Mouse (Mus musculus) neural tube, embryonic 14.5 days (tissue): ENCODE measurements around the gene Samd14. TPM values are rescaled to one million over a fixed set of nuclear protein-coding genes. Genes with fewer than 3 reads are reported as not detected.
A peak's percentile ranks its signal among the peaks of the same experiment; 100 is the strongest.
"Not testable (repeated sequence)": the region's sequence is repeated elsewhere in the genome, so short reads cannot be mapped to it uniquely, and the experiment has no call there.

Experiments
- ATAC-seq: fragments of 200-750 bp; cut with Nextera tagmentation; 2 replicates; pipeline ENCODE4 v1.8.0; 2017; ENCODE audit warnings: low read depth, mild to moderate bottlenecking, moderate TSS enrichment, moderate library complexity
- H3K27ac ChIP-seq: fragments of 300-500 bp; sonication (generic); 2 replicates; pipeline ENCODE4 v1.5.1; 2014; ENCODE audit warnings: low read depth, mild to moderate bottlenecking, control low read depth, low read length, moderate library complexity, mixed read lengths
- H3K27me3 ChIP-seq: fragments of 300-500 bp; sonication (generic); 2 replicates; pipeline ENCODE4 v1.6.1; 2014; ENCODE audit warnings: low read length; ENCODE audit not compliant: control insufficient read depth, insufficient read depth
- H3K36me3 ChIP-seq: fragments of 300-500 bp; sonication (generic); 2 replicates; pipeline ENCODE4 v1.6.1; 2014; ENCODE audit warnings: low read length, mixed read lengths; ENCODE audit not compliant: control insufficient read depth, insufficient read depth
- H3K4me1 ChIP-seq: fragments of 300-500 bp; sonication (generic); 2 replicates; pipeline ENCODE4 v1.6.1; 2014; ENCODE audit warnings: low read length; ENCODE audit not compliant: control insufficient read depth, insufficient read depth
- H3K4me2 ChIP-seq: fragments of 300-500 bp; sonication (generic); 2 replicates; pipeline ENCODE4 v1.6.1; 2014; ENCODE audit warnings: mild to moderate bottlenecking, low read depth, low read length, control low read depth
- H3K4me3 ChIP-seq: fragments of 300-500 bp; sonication (generic); 2 replicates; pipeline ENCODE4 v1.5.1; 2014; ENCODE audit warnings: low read depth, low read length, control low read depth, mixed read lengths
- H3K9ac ChIP-seq: fragments of 300-500 bp; sonication (generic); replicated peaks from 2 replicates; pipeline ENCODE4 v1.6.1; 2014; ENCODE audit warnings: low read depth, mild to moderate bottlenecking, control low read depth, low read length, mixed read lengths
- H3K9me3 ChIP-seq: fragments of 300-500 bp; sonication (generic); 2 replicates; pipeline ENCODE4 v1.6.1; 2016; ENCODE audit warnings: low read length; ENCODE audit not compliant: control insufficient read depth
- WGBS: fragments of 180-500 bp; shearing (Covaris S2); extraction: QIAGEN DNeasy Blood & Tissue Kit; methylation state at CpG from one replicate; pipeline ENCODE4 v1.1.7; 2014; 5-methylcytosine and 5-hydroxymethylcytosine counted together
- polyA plus RNA-seq: library from polyadenylated mRNA; unstranded; fragments of >200 nt; fragmentation: Nextera tagmentation; extraction: Ambion mirVana; gene quantifications from 2 replicates; pipeline ENCODE4 v1.2.1, GENCODE M21; 2014

Gene Samd14
- 131 and 144 TPM in 2 replicates for polyA plus RNA-seq

GRCm38 (mm10) chr11:95009629-95010014 lies at the start of gene Samd14:
TSS of gene Samd14 (plus strand) at chr11:95009879.
- peak within 1 kb of the TSS; percentile 97 for H3K27ac ChIP-seq
- H3K9ac ChIP-seq: peak within 1 kb of the TSS; percentile 99
- WGBS: under 1% methylated on average over 31 of the region's 32 CpGs
- peaks cover 38% of the 10 kb centered on the region for H3K4me1 ChIP-seq
- peaks cover 14% of the 10 kb centered on the region; the same call in 1 of the 2 replicates for H3K36me3 ChIP-seq
- no peaks in the 10 kb centered on the region for H3K27me3 ChIP-seq
- ATAC-seq: peak; percentile 76
- H3K4me3 ChIP-seq: peak within 1 kb of the TSS; percentile 92
- H3K4me2 ChIP-seq: peak within 1 kb of the TSS; percentile 85
- no peaks in the 10 kb centered on the region for H3K9me3 ChIP-seq

DNA sequence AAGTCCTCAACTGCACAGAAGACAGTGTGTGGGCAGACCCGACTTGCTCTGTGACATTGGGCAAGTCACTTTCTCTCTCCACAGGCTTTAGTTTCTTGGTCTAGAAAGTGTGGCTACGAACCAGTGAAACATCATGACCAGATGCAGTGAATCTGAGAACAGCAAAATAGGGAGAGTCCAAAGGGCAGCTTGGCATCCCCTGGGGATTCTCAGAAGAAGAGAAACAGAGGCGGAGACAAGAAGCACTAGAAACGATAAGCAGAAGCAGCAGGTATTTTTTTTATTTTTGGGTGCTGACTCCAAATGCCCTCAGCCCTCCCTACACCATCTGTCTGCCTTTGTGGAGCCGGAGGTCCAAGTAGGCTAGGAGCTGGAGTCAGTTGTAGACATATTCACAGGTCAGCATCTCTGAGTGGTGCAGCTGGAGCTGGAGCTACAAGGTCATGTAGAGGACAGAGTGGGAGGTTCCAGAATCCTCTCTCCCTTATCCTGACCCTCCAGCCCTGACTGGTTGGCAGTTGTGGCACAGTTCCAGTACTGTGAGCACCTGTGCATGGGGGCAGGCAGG lies 47.1 kb upstream of the Samd14 start:
- Histone ChIP-seq H3K9ac (no peak overlapping the region), H3K9me3 (no peaks in the 10 kb centered on the region), H3K36me3 (no peaks in the 10 kb centered on the region), H3K4me1 (no peaks in the 10 kb centered on the region), H3K4me2 (0 out of 2 replicates have a peak overlapping the region, but pooled peaks have one; percentile 8), H3K27me3 (no peaks in the 10 kb centered on the region), H3K27ac (no peak overlapping the region), H3K4me3 (no peak overlapping the region)
- no peak for ATAC-seq
- WGBS: 81% methylated on average over 5 of the region's 5 CpGs

DNA sequence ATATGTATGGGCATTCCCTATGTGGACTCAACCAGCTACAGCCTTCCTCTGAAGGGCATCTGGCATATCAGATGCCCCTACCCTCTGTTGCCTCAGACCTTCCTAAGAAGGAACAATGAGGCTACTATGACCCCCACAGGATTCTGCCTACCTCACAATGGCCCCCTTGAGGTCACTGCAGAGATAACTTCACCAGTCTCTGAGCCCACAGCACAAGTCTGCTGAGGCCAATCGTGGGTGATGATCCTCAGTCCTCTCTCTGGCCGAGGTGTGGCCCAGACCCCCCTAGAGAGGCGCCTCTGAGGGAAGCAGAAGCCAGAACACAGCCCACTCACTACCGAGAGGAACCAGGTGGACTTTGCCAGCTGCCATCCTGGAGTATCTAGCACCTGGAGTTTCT lies 42.3 kb upstream of the Samd14 start, which contains the start of gene Hils1:
Gene Hils1 (plus strand): TSS at position 175 of the 400 bp plus-strand sequence.
- Histone ChIP-seq H3K27me3 (no peaks in the 10 kb centered on the region), H3K4me2 (no peak within 1 kb of the TSS), H3K9me3 (no peaks in the 10 kb centered on the region), H3K27ac (no peak within 1 kb of the TSS), H3K36me3 (no peaks in the 10 kb centered on the region), H3K9ac (no peak within 1 kb of the TSS), H3K4me1 (no peaks in the 10 kb centered on the region), H3K4me3 (no peak within 1 kb of the TSS)
- WGBS: 61% methylated on average over 4 of the region's 4 CpGs
- ATAC-seq: no peak

GRCm38 (mm10) chr11:94968187-94968586 lies 41.5 kb upstream of the Samd14 start:
- Histone ChIP-seq H3K27me3 (no peaks in the 10 kb centered on the region), H3K9ac (no peak overlapping the region), H3K4me2 (no peak overlapping the region), H3K36me3 (no peaks in the 10 kb centered on the region), H3K27ac (no peak overlapping the region), H3K9me3 (no peaks in the 10 kb centered on the region), H3K4me1 (no peaks in the 10 kb centered on the region), H3K4me3 (no peak overlapping the region)
- WGBS: 77% methylated on average over 7 of the region's 7 CpGs
- no peak for ATAC-seq

- H3K4me3 ChIP-seq, H3K9ac ChIP-seq, ATAC-seq, H3K27ac ChIP-seq, H3K27me3 ChIP-seq, H3K36me3 ChIP-seq, H3K4me1 ChIP-seq, H3K9me3 ChIP-seq, H3K4me2 ChIP-seq: not testable (repeated sequence)
- WGBS: 92% methylated on average over 4 of the region's 4 CpGs
These were observed 40.0 kb upstream of the Samd14 start for GRCm38 (mm10) chr11:94969709-94970108.

DNA sequence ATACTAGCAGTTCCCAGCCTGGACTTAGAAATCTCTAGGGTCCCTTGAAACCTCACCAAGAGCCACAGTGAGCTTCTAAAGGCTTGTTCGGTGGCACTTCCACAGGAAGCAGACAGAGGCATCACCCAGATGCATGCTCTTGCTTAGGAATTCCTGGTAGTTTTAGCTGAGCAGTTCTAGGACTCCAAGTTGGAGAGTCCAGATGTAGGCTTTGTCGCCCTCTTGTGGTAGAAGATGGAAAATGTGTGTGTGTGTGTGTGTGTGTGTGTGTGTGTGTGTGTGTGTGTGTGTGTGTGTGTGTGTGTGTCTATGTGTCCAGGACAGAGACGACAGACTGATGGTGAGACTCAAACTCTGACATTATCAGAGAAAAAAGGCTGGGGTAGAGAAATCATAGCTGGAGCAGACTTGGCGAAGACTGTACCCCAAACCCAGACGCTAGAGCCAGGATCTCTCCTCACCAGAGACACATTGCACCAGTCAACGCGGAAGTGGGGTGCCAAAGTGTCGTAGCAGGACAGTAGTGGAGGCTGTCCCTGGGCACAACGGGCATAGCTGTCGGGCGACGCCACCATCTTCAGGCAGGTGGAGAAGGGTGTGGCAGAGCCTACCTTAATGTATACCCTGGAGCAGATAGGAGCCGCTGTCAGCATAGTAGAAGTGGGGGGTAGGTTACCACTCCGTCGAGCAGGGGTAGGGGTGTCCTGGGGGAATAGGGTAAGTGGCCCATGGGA lies 39.3 kb upstream of the Samd14 start:
- Histone ChIP-seq H3K4me1 (no peaks in the 10 kb centered on the region), H3K27me3 (no peaks in the 10 kb centered on the region), H3K9ac (no peak overlapping the region), H3K4me2 (no peak overlapping the region), H3K4me3 (no peak overlapping the region), H3K36me3 (no peaks in the 10 kb centered on the region), H3K27ac (no peak overlapping the region), H3K9me3 (no peaks in the 10 kb centered on the region)
- ATAC-seq: peak; percentile 49; the same call in 1 of the 2 replicates
- WGBS: 62% methylated on average over 15 of the region's 15 CpGs

DNA sequence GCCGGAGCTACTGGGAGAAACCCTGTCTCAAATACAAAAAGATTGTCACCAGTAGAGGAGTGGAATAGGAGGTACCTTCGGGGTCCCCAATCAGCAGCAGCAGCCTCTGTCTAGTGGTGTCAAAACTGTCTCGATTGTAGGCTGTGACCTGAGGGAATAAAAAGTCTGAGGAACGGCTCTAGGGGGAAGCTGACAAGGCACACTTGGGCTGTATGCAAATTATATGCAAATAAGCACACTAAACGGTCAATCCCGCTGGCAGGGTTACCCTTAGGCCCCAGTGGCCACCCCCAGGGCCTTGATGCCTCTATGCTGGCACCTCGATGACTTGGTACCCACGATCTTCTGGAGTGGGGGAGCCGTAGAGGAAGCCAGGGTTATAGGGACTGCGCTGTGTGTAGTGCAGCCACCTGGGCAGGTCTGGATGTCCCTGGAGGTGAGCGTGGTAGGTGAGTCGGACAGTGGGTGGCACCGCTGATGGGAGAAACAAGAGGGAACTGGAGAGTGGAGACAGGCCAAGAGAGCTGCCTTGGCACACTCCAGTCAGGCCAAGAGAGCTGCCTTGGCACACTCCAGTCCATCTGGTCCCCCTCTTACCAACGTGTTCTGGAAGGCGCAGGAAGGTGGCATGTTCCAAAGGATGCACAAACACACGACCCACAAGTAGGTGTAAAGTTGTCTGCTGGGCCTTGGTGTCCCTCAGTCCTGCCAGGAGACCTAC lies 37.6 kb upstream of the Samd14 start:
- WGBS: 59% methylated on average over 16 of the region's 16 CpGs
- H3K27me3 ChIP-seq: no peaks in the 10 kb centered on the region
- no peak overlapping the region for H3K27ac ChIP-seq
- no peaks in the 10 kb centered on the region for H3K36me3 ChIP-seq
- ATAC-seq: no peak
- H3K9me3 ChIP-seq: no peaks in the 10 kb centered on the region
- no peak overlapping the region for H3K4me3 ChIP-seq
- H3K4me1 ChIP-seq: no peaks in the 10 kb centered on the region
- H3K4me2 ChIP-seq: no peak overlapping the region
- H3K9ac ChIP-seq: no peak overlapping the region

DNA sequence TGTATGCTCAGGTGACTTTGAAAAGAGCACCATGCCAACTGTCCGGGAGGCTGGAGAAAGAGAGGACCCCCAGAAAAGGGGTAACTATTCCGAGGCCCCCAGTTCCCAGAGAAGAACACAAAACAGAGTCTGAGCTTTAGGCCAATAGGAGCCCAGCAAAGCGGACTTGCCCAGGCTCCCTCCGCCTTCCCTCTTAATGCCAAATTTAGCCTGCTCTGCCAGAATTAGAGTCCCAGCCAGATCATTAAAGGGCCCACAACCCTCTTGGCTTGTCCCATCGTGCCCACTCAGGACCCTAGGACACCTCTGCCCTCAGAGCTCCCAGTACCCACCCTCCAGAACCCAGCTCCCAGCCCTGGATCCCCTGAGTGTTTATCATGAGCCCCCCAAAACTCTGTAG lies 36.8 kb upstream of the Samd14 start:
- no peak for ATAC-seq
- H3K4me3 ChIP-seq: no peak overlapping the region
- no peak overlapping the region for H3K9ac ChIP-seq
- no peaks in the 10 kb centered on the region for H3K9me3 ChIP-seq
- H3K27ac ChIP-seq: no peak overlapping the region
- no peaks in the 10 kb centered on the region for H3K36me3 ChIP-seq
- H3K4me1 ChIP-seq: 0 out of 2 replicates have a peak, but pooled peaks cover 2% of the 10 kb centered on the region
- WGBS: 69% methylated on average over 5 of the region's 5 CpGs
- no peaks in the 10 kb centered on the region for H3K27me3 ChIP-seq
- H3K4me2 ChIP-seq: no peak overlapping the region

DNA sequence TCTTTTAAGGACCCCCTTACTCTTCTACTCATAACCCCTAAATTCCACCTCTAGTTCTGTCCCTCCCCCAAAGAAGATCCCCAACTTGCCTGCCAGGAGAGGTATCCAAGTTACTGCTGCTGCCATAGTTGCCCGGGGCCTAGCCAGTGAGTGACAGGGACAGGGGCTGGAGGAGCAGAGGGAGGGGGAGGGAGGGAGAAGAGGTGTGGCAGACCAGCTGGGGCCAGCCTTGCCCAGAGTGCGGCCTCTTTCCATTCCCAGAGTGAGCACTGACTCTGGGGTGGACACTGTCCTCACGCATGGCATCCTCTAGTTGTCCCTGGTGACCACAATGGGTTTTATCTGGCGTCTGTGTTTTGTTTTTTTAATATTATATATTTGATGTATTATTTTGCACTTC lies 36.4 kb upstream of the Samd14 start:
- Histone ChIP-seq H3K9me3 (no peaks in the 10 kb centered on the region), H3K36me3 (no peaks in the 10 kb centered on the region), H3K27ac (no peak overlapping the region), H3K27me3 (no peaks in the 10 kb centered on the region), H3K4me2 (no peak overlapping the region), H3K4me3 (no peak overlapping the region), H3K9ac (no peak overlapping the region), H3K4me1 (0 out of 2 replicates have a peak, but pooled peaks cover 3% of the 10 kb centered on the region)
- ATAC-seq: no peak
- 34% methylated on average over 4 of the region's 4 CpGs for WGBS
